Mouse (Mus musculus) neural tube, embryonic 13.5 days (tissue): ENCODE measurements around the gene G430095P16Rik. TPM values are rescaled to one million over a fixed set of nuclear protein-coding genes. Genes with fewer than 3 reads are reported as not detected.
A peak's percentile ranks its signal among the peaks of the same experiment; 100 is the strongest.

Experiments
- ATAC-seq: fragments of 200-750 bp; cut with Nextera tagmentation; 2 replicates; pipeline ENCODE4 v1.8.0; 2017; ENCODE audit warnings: low read depth, mild to moderate bottlenecking, moderate TSS enrichment, moderate library complexity
- H3K27ac ChIP-seq: fragments of 300-500 bp; sonication (generic); replicated peaks from 2 replicates; pipeline ENCODE4 v1.5.1; 2015; ENCODE audit warnings: moderate library complexity, mild to moderate bottlenecking, inconsistent platforms
- H3K27me3 ChIP-seq: fragments of 300-500 bp; sonication (generic); 2 replicates; pipeline ENCODE4 v1.6.1; 2015; ENCODE audit warnings: mild to moderate bottlenecking, inconsistent platforms
- H3K36me3 ChIP-seq: fragments of 300-500 bp; sonication (generic); 2 replicates; pipeline ENCODE4 v1.6.1; 2015; ENCODE audit warnings: mild to moderate bottlenecking, inconsistent platforms
- H3K4me1 ChIP-seq: fragments of 300-500 bp; sonication (generic); replicated peaks from 2 replicates; pipeline ENCODE4 v1.6.1; 2015; ENCODE audit warnings: inconsistent platforms
- H3K4me2 ChIP-seq: fragments of 300-500 bp; sonication (generic); 2 replicates; pipeline ENCODE4 v1.6.1; 2015; ENCODE audit warnings: inconsistent platforms, mild to moderate bottlenecking, moderate library complexity
- H3K4me3 ChIP-seq: fragments of 300-500 bp; sonication (generic); 2 replicates; pipeline ENCODE4 v1.5.1; 2015; ENCODE audit warnings: mild to moderate bottlenecking, inconsistent platforms
- H3K9ac ChIP-seq: fragments of 300-500 bp; sonication (generic); 2 replicates; pipeline ENCODE4 v1.6.1; 2015; ENCODE audit warnings: moderate library complexity, mild to moderate bottlenecking, inconsistent platforms
- H3K9me3 ChIP-seq: fragments of 300-500 bp; sonication (generic); 2 replicates; pipeline ENCODE4 v1.6.1; 2016; ENCODE audit warnings: inconsistent platforms
- WGBS: fragments of 180-500 bp; shearing (Covaris S2); methylation state at CpG from one replicate; pipeline ENCODE4 v1.1.7; 2015; 5-methylcytosine and 5-hydroxymethylcytosine counted together
- polyA plus RNA-seq: library from polyadenylated mRNA; unstranded; fragments of >200 nt; fragmentation: Nextera tagmentation; extraction: Ambion mirVana; gene quantifications from 2 replicates; pipeline ENCODE4 v1.2.1, GENCODE M21; 2015

The G430095P16Rik gene
- polyA plus RNA-seq, 1 experiment from 2014 or later, result 2.2 TPM

DNA sequence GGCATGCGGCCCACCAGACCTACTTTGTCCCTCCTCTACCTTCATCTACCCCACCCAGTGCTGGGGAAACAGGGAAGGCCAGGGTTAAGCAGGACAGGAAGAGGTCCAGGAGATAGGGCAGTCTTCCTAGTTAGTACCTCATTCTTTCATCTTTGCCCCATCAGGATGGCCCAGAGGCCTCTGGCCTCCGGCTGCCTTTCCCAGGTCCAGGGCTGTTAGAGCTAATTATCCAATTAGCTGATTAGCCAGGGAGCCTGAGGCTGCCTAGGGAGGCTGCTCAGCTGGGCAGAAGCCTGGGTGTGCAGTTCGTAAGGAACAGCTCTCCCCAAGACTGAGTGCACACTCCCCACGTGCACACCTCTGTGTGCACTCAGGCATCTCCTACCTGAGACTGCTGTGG is 9.4 kb upstream of the G430095P16Rik start:
- Histone ChIP-seq H3K27ac (peak overlapping the region; percentile 95), H3K9ac (peak overlapping the region; percentile 53), H3K4me2 (no peak overlapping the region), H3K27me3 (peaks cover 56% of the 10 kb centered on the region), H3K4me1 (peaks cover 78% of the 10 kb centered on the region), H3K36me3 (no peaks in the 10 kb centered on the region), H3K9me3 (no peaks in the 10 kb centered on the region), H3K4me3 (no peak overlapping the region)
- ATAC-seq, result no peak
- WGBS, result 43% methylated on average over 4 of the region's 4 CpGs

DNA sequence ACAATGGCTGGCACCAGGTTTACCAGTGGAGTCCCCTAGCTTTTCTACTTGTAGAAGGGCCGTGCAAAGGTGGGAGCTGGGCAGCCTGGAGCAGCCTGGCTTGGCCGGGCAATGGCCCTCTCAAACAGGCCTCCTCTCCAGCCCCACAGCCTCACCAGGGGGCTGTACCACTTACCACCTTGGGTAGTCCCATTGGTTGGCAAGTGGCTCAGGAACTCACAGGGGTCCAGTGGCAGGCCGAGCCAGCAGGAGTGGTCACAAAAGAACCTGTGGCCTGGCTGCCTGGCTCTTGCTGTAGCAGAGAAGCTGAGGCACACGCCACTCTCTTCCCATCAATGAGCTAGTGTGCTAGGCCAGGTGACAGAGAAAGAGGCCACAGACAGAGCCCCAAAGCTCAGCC is 8.6 kb upstream of the G430095P16Rik start:
- ATAC-seq, result no peak
- Histone ChIP-seq H3K36me3 (0 out of 2 replicates have a peak, but pooled peaks cover 5% of the 10 kb centered on the region), H3K9me3 (no peaks in the 10 kb centered on the region), H3K27me3 (peaks cover 58% of the 10 kb centered on the region), H3K4me1 (peaks cover 71% of the 10 kb centered on the region), H3K9ac (peak overlapping the region; percentile 53), H3K4me3 (no peak overlapping the region), H3K27ac (peak overlapping the region; percentile 95), H3K4me2 (no peak overlapping the region)
- 62% methylated on average over 4 of the region's 4 CpGs for WGBS

DNA sequence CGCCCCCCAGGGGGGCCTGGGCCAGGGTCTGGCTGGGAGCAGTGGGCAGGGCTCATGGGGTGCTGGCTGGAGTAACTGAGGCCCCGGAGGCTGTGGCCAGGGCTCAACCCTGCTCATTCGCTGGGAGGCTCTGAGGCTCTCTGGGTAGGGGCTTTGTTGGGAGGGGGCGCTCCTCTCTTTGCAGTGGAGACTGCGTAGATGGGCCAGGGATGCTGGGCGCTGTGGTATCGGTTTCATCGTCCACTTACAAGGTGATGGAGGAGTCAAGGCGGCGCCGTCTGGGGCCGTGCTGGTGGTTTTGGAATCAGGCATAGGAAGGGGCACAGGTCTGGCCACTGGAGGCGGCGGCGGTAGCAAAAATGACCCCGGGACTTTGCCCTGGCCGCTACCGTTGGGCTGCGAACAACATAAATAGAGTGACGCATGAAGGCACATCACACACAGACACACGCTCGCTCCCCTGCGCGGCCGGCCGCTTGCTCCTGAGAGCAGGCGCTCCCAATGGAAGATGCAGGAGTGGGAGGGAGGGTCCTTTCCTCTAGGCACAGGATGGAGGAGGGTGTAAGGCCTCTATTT is 6.8 kb upstream of the G430095P16Rik start:
- no peak for ATAC-seq
- 0 out of 2 replicates have a peak, but pooled peaks cover 17% of the 10 kb centered on the region for H3K36me3 ChIP-seq
- no peaks in the 10 kb centered on the region for H3K9me3 ChIP-seq
- peak overlapping the region; percentile 41 for H3K4me2 ChIP-seq
- peak overlapping the region; percentile 58 for H3K9ac ChIP-seq
- H3K4me1 ChIP-seq, result peaks cover 58% of the 10 kb centered on the region
- H3K4me3 ChIP-seq, result peak overlapping the region; percentile 4; the same call in 1 of the 2 replicates
- H3K27ac ChIP-seq, result peak overlapping the region; percentile 62
- peaks cover 75% of the 10 kb centered on the region for H3K27me3 ChIP-seq
- 6% methylated on average over 27 of the region's 27 CpGs for WGBS

DNA sequence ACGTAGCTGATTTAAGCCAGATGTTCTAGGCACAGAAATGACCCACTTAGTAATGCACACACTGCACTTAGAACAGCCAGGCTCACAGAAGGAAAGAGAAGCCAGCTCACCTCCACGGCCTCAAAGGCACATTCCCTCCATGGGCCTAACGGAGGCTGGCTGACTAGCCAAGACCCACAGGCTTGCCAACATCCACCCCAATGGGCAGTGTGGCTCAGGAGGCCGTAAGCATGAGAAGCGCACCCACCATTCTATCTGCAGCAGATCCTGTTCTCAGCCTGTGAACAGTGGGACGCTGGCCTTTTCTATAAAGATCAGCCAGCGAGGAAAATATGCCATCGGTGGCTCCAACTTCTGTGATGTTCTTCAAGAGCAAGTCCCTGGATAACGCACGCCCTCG is 6.0 kb upstream of the G430095P16Rik start:
- Histone ChIP-seq H3K4me1 (peaks cover 58% of the 10 kb centered on the region), H3K4me3 (no peak overlapping the region), H3K36me3 (0 out of 2 replicates have a peak, but pooled peaks cover 22% of the 10 kb centered on the region), H3K9me3 (no peaks in the 10 kb centered on the region), H3K27me3 (peaks cover 75% of the 10 kb centered on the region), H3K9ac (no peak overlapping the region), H3K4me2 (no peak overlapping the region), H3K27ac (no peak overlapping the region; the same call in 1 of the 2 replicates)
- WGBS, result 85% methylated on average over 11 of the region's 11 CpGs
- ATAC-seq, result no peak

DNA sequence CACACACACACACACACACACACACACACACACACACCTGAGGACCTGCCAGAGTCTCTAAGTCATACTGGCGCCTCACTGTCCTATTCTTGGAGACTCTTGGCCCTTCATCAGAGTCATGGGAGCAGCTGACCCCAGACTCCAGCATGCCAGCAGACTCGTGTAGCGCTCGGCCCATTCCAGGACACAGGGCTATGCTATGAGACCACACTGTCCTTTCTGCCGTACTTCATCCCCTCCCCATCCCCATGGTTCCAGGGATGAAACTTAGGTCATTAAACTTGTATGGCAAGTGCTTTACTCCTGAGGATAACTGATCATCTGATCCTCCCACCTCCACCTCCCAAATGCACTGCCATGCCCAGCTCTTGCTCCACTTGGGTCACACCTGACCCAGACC is 4.3 kb upstream of the G430095P16Rik start:
- no peak for ATAC-seq
- H3K27ac ChIP-seq, result no peak overlapping the region
- 0 out of 2 replicates have a peak, but pooled peaks cover 22% of the 10 kb centered on the region for H3K36me3 ChIP-seq
- peaks cover 59% of the 10 kb centered on the region for H3K4me1 ChIP-seq
- no peaks in the 10 kb centered on the region for H3K9me3 ChIP-seq
- no peak overlapping the region for H3K4me3 ChIP-seq
- H3K9ac ChIP-seq, result no peak overlapping the region
- H3K4me2 ChIP-seq, result no peak overlapping the region
- peaks cover 75% of the 10 kb centered on the region for H3K27me3 ChIP-seq
- WGBS, result 87% methylated on average over 5 of the region's 5 CpGs

DNA sequence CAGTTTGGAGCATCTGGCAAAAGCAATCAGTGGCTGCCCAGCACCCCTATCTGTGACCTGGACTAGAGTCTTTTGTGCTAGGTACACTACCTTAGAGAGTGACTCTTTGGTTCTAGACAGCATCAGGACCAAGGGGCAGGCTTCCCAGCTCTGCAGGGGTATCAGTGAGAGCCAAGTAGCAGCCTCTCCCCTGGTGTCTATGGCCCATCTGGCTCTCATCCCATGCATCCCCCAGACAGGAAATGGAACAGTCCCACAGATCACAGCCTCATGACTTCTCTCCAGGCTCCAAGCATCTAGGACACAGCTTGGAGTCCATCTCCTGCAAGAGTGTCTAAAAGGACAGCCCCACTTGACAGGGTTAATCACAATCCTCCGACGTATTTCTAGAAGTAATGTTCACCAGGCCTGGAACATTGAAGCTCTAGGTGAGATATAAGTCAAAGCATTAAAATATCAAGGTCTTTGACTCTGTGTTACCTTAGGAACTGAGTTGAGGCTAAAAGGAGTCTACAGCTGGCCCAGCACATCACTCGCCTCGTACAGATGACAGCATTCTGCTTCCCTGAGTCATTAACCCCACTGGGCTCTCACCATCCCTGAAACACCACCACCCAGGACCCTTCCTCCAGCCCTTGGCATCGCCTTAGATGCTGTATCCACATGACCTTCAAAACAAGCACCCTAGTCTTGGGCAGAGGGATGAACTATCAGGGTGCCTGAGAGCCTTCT is 3.7 kb upstream of the G430095P16Rik start:
- H3K4me1 ChIP-seq, result peaks cover 59% of the 10 kb centered on the region
- no peaks in the 10 kb centered on the region for H3K9me3 ChIP-seq
- ATAC-seq, result no peak
- no peak overlapping the region for H3K9ac ChIP-seq
- WGBS, result 81% methylated on average over 5 of the region's 5 CpGs
- no peak overlapping the region for H3K4me2 ChIP-seq
- no peak overlapping the region for H3K27ac ChIP-seq
- H3K27me3 ChIP-seq, result peaks cover 72% of the 10 kb centered on the region
- H3K4me3 ChIP-seq, result no peak overlapping the region
- H3K36me3 ChIP-seq, result 0 out of 2 replicates have a peak, but pooled peaks cover 22% of the 10 kb centered on the region

DNA sequence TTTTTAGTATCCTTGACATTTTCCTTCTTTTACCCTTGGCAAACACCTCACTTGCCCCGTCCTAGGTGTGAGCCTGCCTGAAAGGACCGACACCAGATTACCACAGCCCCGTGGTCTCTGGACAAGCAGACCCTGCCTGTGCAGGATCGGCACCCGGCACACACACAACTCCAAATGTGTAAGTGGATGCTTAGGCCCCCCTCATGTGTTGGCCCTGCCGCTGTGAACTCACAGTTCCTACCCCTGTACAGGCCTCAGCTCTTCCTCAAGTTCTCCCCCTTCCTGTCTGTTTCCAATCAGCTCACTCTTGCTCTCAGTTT is 317 bp upstream of the G430095P16Rik start:
- H3K36me3 ChIP-seq, result peaks cover 44% of the 10 kb centered on the region; the same call in 1 of the 2 replicates
- 0 out of 2 replicates have a peak overlapping the region, but pooled peaks have one; percentile 52 for H3K9ac ChIP-seq
- H3K9me3 ChIP-seq, result no peaks in the 10 kb centered on the region
- peak overlapping the region; percentile 94 for H3K27ac ChIP-seq
- H3K4me2 ChIP-seq, result 0 out of 2 replicates have a peak overlapping the region, but pooled peaks have one; percentile 33
- WGBS, result 75% methylated on average over 6 of the region's 6 CpGs
- peak; percentile 12 for ATAC-seq
- H3K4me3 ChIP-seq, result no peak overlapping the region
- H3K4me1 ChIP-seq, result peaks cover 67% of the 10 kb centered on the region
- H3K27me3 ChIP-seq, result peaks cover 48% of the 10 kb centered on the region

DNA sequence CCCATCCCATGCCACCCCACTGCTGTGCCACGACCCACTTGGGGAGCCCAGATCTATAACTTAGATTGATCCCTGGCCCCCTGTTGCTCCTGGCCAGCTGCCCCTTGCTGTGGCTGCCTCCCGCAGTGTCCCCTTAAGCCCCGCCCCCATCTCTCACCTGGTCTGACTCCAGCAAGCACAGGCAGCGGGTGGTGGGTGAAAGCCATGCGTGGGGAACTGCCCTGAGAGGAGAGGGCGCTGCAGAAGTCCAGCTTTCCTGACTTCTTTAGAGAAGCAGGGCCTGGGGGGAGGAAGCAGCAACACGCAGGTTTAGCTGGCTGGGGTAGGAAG is 729 bp downstream of the G430095P16Rik start:
- ATAC-seq, result no peak

DNA sequence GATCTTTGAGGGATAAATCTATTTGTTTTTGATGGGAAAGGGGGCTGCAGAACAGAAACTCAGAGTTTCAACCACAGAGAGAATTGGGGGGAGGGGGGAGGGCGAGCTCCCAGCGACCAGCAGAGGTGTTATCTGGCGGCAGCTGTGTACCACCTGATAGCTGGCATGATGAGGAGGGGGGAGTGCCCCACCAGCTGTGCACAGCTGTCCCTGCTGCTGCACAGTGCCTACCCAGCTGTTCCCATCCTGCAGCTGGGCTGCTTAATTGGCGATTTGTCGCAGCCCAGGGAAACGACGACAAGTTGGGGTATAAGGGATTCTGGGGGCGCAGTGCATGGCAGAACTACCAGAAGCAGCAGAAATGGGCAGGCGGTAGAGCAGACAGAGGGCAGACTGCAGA is 1.9 kb downstream of the G430095P16Rik start:
- ATAC-seq, result no peak
- WGBS, result 46% methylated on average over 9 of the region's 9 CpGs
- peak overlapping the region; percentile 38; the same call in 1 of the 2 replicates for H3K9ac ChIP-seq
- H3K4me1 ChIP-seq, result peaks cover 88% of the 10 kb centered on the region
- H3K4me2 ChIP-seq, result no peak overlapping the region
- H3K9me3 ChIP-seq, result no peaks in the 10 kb centered on the region
- no peak overlapping the region for H3K4me3 ChIP-seq
- peak overlapping the region; percentile 94 for H3K27ac ChIP-seq
- H3K27me3 ChIP-seq, result peaks cover 28% of the 10 kb centered on the region
- H3K36me3 ChIP-seq, result peaks cover 38% of the 10 kb centered on the region; the same call in 1 of the 2 replicates

More for the DNA sequence above, 729 bp downstream of the G430095P16Rik start:
- H3K36me3 ChIP-seq, result peaks cover 46% of the 10 kb centered on the region; the same call in 1 of the 2 replicates
- WGBS, result 30% methylated on average over 7 of the region's 7 CpGs
- H3K4me2 ChIP-seq, result peak overlapping the region; percentile 33
- H3K9me3 ChIP-seq, result no peaks in the 10 kb centered on the region
- peak overlapping the region; percentile 52 for H3K9ac ChIP-seq
- no peak overlapping the region for H3K4me3 ChIP-seq
- H3K27me3 ChIP-seq, result peaks cover 39% of the 10 kb centered on the region
- peak overlapping the region; percentile 94 for H3K27ac ChIP-seq
- peaks cover 77% of the 10 kb centered on the region for H3K4me1 ChIP-seq

DNA sequence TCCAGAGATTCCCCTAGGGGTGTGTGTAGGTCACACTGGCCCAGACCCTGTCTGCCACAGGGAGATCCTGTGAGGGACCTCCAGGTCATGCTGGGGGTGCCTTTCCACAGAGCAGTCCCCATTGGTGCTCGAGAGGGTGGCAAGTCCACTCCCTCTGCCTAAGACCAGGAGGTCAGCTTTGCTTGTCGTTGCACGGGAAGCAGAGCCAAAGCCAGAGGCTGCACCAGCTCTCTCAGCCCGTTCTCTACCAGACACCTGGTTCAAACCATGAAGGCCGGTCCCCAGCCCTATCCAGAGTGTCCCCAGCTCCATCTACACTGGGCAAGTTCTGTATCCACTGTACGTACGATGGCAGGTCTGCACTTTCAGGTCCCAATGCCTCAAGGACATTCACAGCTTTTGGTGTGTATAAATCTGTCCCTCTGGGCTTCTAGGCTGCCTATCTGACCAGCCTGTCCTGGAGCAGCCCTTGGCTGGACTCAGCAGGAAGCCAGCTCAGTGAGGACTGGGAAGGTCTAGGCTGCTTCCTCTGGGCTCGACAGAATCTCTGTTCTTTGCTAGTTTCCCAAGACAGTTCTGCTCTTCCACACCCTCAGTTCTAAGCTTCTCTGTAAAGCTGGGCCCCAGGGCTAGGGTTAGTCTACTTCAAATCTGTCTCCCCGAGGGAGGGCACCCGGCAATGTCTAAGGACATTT is 2.6 kb downstream of the G430095P16Rik start:
- peaks cover 96% of the 10 kb centered on the region for H3K4me1 ChIP-seq

DNA sequence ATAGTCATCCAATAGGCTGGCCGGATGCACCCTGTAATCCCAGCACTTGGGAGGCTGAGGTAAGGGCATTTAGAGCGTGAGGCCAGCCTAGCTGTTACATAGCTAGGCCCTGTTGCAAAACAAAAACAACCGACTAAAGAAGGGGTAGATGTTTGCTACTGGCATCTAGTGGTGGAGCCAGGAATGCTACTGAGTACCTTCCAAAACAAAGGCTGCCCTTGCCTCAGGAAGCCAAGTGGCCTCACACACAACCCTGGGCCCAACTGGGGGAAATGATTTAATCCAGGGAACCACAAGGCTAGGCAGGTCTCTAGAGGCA is 3.1 kb downstream of the G430095P16Rik start:
- WGBS, result 17% methylated on average over 3 of the region's 3 CpGs
- H3K4me1 ChIP-seq, result peaks cover 98% of the 10 kb centered on the region
- no peak overlapping the region for H3K4me3 ChIP-seq
- no peak overlapping the region for H3K4me2 ChIP-seq
- ATAC-seq, result no peak
- H3K9ac ChIP-seq, result no peak overlapping the region
- H3K9me3 ChIP-seq, result no peaks in the 10 kb centered on the region
- peaks cover 17% of the 10 kb centered on the region for H3K27me3 ChIP-seq
- H3K27ac ChIP-seq, result peak overlapping the region; percentile 94
- peaks cover 29% of the 10 kb centered on the region; the same call in 1 of the 2 replicates for H3K36me3 ChIP-seq

More for the DNA sequence above, 2.6 kb downstream of the G430095P16Rik start:
- Histone ChIP-seq H3K27me3 (peaks cover 22% of the 10 kb centered on the region), H3K4me3 (no peak overlapping the region), H3K9me3 (no peaks in the 10 kb centered on the region), H3K4me2 (0 out of 2 replicates have a peak overlapping the region, but pooled peaks have one; percentile 1), H3K9ac (peak overlapping the region; percentile 38; the same call in 1 of the 2 replicates), H3K36me3 (peaks cover 31% of the 10 kb centered on the region; the same call in 1 of the 2 replicates), H3K27ac (peak overlapping the region; percentile 94)
- 60% methylated on average over 10 of the region's 10 CpGs for WGBS
- no peak for ATAC-seq

DNA sequence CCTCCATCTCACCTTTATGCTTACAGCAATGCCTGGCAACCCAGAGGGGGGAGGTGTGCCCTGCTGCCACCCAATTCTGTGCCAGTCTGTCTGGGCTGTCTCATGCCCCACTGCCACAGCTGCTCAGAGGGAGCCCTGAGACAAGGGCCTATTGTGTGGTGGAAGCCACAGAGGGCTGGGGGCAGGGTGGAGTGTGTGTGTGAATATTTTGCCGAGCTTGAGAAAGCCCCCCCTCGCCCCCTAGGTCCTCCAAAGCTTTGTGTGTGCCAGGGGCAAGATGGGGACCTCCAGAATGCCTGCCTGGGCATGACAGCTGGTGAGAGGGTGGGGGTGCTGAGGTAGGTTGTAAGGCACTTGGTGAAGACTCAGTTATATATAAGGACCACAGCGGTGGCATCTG is 5.7 kb downstream of the G430095P16Rik start:
- Histone ChIP-seq H3K4me2 (0 out of 2 replicates have a peak overlapping the region, but pooled peaks have one; percentile 1), H3K27ac (peak overlapping the region; percentile 90), H3K4me1 (peaks cover 98% of the 10 kb centered on the region), H3K4me3 (no peak overlapping the region), H3K9me3 (no peaks in the 10 kb centered on the region), H3K36me3 (peaks cover 25% of the 10 kb centered on the region; the same call in 1 of the 2 replicates), H3K9ac (no peak overlapping the region), H3K27me3 (peaks cover 14% of the 10 kb centered on the region)
- WGBS, result 48% methylated on average over 3 of the region's 3 CpGs
- peak; percentile 77 for ATAC-seq
